Mouse (Mus musculus): Measurements from ENCODE around the gene Smg1.

Smg1 gene

DNA sequence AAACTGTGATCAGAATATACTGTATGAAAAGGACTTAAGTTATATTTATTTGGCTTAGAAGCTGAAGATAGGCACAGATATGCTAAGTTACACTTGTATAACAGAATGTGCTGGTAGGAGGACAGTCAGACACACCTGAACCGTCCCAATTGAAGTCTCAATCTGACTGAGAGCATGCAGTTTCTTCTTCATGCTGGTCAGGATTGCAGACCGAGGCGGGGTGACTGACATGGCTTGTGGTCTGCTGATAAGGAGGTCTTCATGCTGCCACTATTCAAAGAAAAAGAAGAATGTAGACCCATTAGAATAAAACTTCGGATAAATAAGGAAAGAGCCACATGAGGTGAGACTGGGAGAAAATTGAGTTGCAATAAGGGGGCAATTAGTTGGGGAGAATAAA lies 100.3 kb downstream of the Smg1 start:
- DNase-seq (ENCODE audit: low read depth, low spot score): no peak

- no peak for DNase-seq (ENCODE audit: low read depth, low spot score)
Observed at GRCm38 (mm10) chr7:118141271-118141670, 102.2 kb downstream of the Smg1 start.

DNA sequence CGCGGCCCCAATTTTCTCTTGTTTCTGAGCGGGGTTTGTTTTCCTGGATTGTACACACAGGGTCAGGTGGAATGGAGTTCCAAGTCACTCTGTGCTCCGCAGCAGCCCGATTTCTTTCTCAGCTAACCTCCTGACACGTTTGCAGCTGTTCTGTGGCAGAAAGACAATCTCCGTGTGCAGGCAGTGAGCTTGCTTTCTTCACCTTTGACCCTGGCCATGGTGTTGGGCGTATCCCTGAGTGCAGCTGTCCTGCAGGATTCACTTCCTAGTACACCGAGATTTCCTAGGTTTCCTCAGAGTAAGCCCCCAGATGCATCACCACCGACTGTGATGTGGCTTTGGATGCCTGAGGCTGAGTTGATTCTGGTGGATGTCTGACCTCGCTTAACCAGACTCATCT lies 108.3 kb downstream of the Smg1 start:
- DNase-seq (ENCODE audit: low read depth, low spot score): no peak

DNA sequence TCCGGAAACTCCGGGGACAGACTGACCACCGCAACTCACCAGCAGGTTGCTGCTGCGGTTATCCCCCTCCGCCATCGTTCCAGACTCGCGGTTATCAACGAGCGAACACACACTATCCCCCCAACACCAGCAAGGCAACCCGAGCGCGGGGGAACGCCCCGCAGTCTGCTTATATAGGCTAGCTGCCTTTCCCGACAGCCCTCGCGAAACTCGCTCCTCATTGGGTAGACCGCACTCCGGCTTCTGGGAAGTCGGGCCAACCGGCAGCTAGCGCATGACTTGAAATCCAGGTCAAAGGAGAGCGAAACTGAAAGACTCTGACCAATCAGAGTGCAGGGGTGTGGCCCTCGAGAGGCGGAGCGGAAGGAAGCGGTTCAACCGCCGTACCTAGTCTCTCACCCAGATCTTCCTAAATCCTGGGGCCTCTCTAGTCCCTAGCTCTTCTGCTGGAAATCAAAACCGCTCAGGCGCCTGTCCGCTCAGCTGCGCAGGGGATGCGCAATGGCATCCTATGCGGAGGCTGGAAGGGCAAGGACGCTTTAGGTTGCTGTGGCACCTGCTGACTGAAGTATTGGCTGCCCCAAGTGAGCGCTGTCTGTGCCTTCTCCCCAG lies 113.9 kb downstream of the Smg1 start, which contains the start of gene Arl6ip1:
Arl6ip1 (minus strand) TSS at position 233 of the 612 bp plus-strand sequence.
- DNase-seq (ENCODE audit: low read depth, low spot score): peak; percentile 94

DNA sequence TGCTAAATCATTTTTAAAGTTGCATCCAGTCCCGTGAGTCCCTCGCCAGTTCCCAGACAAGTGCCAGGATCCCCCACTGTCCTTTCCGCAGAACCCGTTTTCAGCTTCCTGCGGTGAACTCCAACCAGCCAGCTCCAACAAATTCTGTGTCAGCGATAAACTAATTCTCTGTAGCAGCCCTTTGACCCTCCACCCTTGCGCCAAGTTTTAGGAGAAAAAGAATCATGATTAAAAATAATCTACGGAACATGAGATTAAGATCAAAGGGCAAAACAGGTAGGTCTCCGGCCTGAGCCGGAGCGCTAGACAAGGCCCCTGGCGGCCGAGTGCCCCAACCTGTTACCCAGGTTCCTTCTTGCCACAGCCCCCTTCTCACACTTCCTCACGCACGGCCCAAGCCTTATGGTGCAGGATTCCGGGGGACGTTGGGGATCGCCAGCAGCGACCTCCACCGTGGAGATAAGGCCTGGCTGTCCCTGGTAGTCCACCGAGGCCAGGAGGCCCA lies 114.5 kb downstream of the Smg1 start:
- DNase-seq (ENCODE audit: low read depth, low spot score): no peak

- no peak for DNase-seq (ENCODE audit: low read depth, low spot score)
Observed at GRCm38 (mm10) chr7:118126219-118126875, 117.1 kb downstream of the Smg1 start.

DNA sequence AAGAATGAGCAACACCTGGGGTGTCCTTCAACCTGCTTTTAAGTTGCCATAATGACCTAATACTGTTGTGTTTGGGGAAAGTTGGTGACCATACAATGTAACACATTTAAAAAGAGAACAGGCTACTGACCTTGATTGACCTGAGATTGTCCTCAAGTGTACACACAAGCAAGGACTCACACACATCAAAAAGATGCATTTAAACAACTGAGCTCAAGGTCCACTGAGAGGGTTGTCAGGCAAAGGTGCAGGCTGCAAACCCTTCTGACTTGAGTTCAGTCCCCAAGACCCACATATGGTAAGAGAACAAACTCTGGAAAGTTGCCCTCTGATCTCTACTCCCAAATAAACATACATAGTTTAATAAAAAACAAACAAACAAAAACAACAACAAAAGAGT lies 117.7 kb downstream of the Smg1 start:
- no peak for DNase-seq (ENCODE audit: low read depth, low spot score)

GRCm38 (mm10) chr7:118123512-118124411 lies 119.7 kb downstream of the Smg1 start:
- no peak for DNase-seq (ENCODE audit: low read depth, low spot score)

DNA sequence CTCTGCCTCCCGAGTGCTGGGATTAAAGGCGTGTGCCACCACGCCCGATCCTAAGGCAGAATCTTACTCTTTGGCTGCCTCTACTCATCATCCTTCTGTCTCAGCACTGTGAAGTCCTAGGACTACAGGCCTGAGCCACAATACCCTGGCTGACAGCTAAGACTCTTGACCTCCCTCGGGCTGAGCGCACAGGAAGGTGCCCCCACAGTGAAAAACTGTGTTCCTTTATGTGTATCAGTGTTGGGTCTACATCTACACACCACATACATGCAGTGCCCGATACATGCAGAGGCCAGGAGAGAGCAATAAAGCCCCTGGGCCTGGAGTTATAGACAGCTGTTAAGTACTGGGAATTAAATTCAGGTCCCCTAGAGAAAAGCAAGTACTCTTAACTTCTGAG lies 121.2 kb downstream of the Smg1 start:
- DNase-seq (ENCODE audit: low read depth, low spot score): no peak

DNA sequence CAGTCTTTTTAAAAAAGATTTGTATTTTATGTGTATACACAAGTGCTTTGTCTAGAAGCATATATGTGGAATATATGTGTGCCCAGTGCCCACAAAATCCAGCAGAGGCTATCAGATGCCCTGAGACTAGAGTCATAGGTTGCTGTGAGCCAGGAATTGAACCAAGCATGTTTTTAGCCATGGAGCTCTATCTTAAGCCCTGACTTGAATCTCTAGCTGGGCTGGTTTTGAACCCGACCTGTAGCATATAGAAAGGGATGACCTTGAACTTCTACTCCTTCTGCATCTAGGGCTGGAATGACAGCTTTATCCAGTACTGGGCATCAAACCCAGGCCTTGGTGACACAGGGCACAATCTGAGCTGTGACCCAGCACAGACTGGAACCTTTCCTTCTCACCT lies 122.8 kb downstream of the Smg1 start:
- DNase-seq (ENCODE audit: low read depth, low spot score): no peak

GRCm38 (mm10) chr7:118119946-118120345 lies 123.5 kb downstream of the Smg1 start:
- no peak for DNase-seq (ENCODE audit: low read depth, low spot score)

DNA sequence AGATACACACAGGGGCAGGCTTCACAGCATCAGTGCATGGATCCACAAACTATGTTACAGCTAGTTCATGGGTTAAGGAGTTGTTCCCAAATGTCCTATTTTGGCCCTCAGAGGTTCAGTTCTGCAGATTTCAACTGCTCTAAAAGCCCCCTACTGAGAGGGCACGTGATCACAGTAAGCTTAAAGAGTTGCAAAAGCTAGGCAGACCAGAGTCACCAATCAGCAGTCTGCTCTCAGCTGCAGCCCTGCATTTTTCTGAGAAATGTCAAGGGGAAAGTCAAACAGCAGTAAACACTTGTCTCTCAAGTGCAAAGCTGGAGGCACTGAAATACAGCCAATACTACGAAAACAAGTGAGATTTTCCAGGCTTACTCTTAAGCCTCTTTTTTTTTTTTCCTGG lies 124.3 kb downstream of the Smg1 start:
- DNase-seq (ENCODE audit: low read depth, low spot score): no peak

DNA sequence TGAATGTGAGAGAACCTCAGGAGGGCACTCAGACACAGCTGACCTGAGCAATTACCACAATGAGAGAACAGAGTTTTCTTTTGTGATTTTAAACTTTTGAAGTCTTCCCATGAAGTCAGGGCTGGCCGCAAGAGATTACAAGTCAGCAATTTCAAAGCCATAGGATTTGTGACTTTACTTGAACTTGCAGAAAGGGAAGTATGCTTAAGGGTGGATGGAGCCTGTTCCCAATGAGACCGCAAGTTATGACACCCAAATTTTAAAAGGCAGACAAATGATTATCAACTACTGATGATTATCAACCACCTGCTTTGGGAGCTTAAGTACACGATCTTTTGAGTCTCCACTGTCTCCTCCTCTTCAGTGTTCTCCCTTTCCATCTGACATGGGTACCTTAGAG lies 125.0 kb downstream of the Smg1 start:
- no peak for DNase-seq (ENCODE audit: low read depth, low spot score)

DNA sequence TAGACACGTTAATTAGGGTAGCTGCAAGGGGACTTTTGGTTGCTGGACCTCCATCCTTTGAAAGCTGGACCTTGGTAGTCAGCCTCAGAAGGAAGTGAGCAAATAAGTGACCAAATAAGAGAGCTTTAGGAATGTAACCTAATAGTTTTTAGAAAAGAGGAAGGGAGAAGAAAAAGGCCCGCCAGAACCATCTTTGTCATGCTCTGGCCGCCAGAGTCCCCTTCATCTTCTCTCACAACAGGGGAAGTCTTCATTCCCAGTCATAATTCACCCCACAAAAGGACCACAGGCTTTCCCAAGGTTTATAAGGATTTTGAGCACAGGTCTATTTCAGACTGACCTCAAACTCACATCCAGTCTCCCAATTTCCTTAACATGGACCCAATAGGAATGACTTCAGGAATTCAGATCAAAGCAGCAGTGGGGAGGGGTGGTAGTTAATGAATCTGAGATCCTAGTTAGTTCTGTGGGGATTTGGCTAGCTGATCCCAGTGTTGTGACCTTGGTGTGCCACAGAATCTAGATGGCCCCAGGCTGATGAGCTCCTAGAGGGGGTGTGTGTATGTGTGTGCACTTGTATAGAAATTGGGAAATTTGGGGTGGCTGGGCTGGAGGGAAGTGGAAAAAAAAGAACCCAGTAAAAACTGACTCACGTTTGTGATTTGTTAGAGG lies 125.8 kb downstream of the Smg1 start:
- no peak for DNase-seq (ENCODE audit: low read depth, low spot score)

GRCm38 (mm10) chr7:118116787-118117538 lies 126.5 kb downstream of the Smg1 start:
- no peak for DNase-seq (ENCODE audit: low read depth, low spot score)

DNA sequence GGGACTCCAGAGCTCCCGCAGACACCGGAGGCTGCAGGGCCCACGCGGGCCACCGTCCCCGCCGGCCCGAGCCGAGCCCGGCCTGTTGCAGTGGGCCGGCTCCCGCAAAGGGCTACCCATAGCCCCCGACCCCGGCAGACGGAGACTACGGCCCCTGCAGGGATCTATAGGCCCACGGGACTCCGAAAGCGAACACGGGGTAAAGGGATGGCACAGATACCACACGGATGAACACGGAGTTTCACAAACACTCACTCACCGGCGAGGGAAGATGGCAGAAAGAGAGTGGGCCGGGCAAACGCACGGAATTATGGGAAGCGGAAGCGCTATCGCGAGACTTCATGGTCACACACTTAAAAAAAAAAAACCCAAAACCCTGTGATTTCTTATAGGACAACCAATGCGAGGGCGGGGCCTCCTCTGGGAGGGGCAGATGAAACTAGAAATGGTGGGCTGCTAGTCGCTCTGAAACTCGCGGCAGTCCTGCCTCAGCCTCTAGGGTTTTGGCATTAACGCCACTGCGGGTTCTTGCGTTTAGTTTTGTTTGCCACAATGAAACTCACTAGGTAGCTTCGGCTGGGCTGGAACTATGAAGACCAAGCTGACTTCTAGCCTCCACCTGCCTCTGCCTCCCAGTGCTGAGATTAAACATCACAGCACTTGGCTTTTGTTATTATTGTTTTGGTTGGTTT lies 127.4 kb downstream of the Smg1 start, which contains the start of gene Rps15a:
Rps15a (minus strand) TSS at position 312 of the 692 bp plus-strand sequence.
- peak; percentile 92 for DNase-seq (ENCODE audit: low read depth, low spot score)

- no peak for DNase-seq (ENCODE audit: low read depth, low spot score)
Observed at GRCm38 (mm10) chr7:118115533-118115876, 128.0 kb downstream of the Smg1 start.

GRCm38 (mm10) chr7:118113541-118114297 lies 129.8 kb downstream of the Smg1 start:
- no peak for DNase-seq (ENCODE audit: low read depth, low spot score)

DNA sequence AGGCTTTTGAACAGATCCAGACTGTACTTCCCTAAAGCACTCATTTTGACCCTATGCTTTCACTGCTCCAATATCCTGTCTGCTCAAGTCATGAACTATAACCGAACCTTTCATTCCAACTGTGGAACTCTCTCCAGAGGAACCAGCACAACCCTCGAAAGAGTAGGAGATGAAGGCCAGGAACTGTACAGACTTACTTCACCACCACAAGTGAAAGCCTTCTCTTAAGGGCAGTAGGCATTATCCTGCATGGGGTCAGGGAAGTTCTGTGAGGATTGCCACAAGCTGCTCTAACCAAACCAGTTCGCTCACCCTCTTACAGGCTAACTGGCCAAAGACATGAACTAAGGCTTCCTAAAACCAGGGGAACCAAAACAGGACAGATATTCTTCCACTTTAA lies 132.3 kb downstream of the Smg1 start:
- DNase-seq (ENCODE audit: low read depth, low spot score): no peak

DNA sequence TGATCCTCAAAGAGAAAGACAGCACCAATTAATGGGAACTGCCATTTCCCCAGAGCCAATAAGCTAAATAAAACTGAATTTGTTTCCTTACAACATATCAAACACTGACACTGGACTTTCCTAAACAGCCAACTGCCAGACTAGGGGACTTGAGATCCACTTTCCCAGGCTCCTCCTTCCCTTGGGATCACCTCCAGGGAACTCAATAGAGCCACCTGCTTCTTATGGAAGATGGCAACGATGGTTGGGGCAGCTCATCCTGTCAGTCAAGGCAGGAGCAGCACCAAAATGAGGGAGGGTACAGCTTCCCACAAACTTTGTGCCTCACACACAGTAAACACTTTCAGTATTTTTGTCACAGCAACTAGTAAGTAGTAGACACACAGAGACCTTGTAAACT lies 135.8 kb downstream of the Smg1 start:
- no peak for DNase-seq (ENCODE audit: low read depth, low spot score)
